Mouse (Mus musculus) megakaryocyte, embryonic 14.5 days (primary cell): Measurements from ENCODE around the gene Hils1. TPM values are rescaled to one million over a fixed set of nuclear protein-coding genes. Genes with fewer than 3 reads are reported as not detected.

ENCODE experiments used
- H3K27me3 ChIP-seq: replicated peaks from 2 replicates; pipeline ENCODE3; 2012; ENCODE audit warnings: inconsistent platforms
- H3K36me3 ChIP-seq: replicated peaks from 2 replicates; pipeline ENCODE3; 2012; ENCODE audit warnings: low read length, inconsistent platforms, mixed read lengths
- H3K4me1 ChIP-seq: 2 replicates; pipeline ENCODE4 v1.6.1; 2012; ENCODE audit warnings: inconsistent platforms
- H3K4me3 ChIP-seq: replicated peaks from 2 replicates; pipeline ENCODE3; 2012; ENCODE audit warnings: moderate library complexity, mild to moderate bottlenecking, inconsistent platforms
- H3K9me3 ChIP-seq: 2 replicates; pipeline ENCODE4 v1.6.1; 2012; ENCODE audit warnings: inconsistent platforms
- FLI1 ChIP-seq: IDR thresholded peaks from 2 replicates; pipeline ENCODE4 v1.6.1; 2012; ENCODE audit warnings: low read length, inconsistent platforms, mixed read lengths
- GATA1 ChIP-seq: IDR thresholded peaks from 3 replicates; pipeline ENCODE4 v1.6.1; 2012; ENCODE audit warnings: mixed read lengths, low read length, inconsistent platforms, borderline replicate concordance
- polyA plus RNA-seq: library from polyadenylated mRNA; stranded (reverse); fragments of >175 nt; gene quantifications from 2 replicates; pipeline ENCODE4 v1.2.3, GENCODE M21; 2012; ENCODE audit warnings: low replicate concordance; ENCODE audit not compliant: insufficient read depth

Gene Hils1
- polyA plus RNA-seq, 1 experiment: not detected

GRCm38 (mm10) chr11:94986435-94986834 lies 19.0 kb downstream of the Hils1 start:
- H3K4me3 ChIP-seq: no peak overlapping the region
- H3K9me3 ChIP-seq: no peaks in the 10 kb centered on the region
- H3K27me3 ChIP-seq: no peaks in the 10 kb centered on the region
- no peaks in the 10 kb centered on the region for H3K36me3 ChIP-seq
- peaks cover 49% of the 10 kb centered on the region for H3K4me1 ChIP-seq
- TF ChIP-seq GATA1 (no peak), FLI1 (no peak)

GRCm38 (mm10) chr11:94987341-94987740 lies 19.9 kb downstream of the Hils1 start:
- Histone ChIP-seq H3K4me1 (peaks cover 49% of the 10 kb centered on the region), H3K4me3 (no peak overlapping the region), H3K9me3 (no peaks in the 10 kb centered on the region), H3K27me3 (no peaks in the 10 kb centered on the region), H3K36me3 (peaks cover 2% of the 10 kb centered on the region)
- TF ChIP-seq GATA1 (no peak), FLI1 (no peak)

GRCm38 (mm10) chr11:94987851-94988250 lies 20.5 kb downstream of the Hils1 start:
- H3K27me3 ChIP-seq: no peaks in the 10 kb centered on the region
- H3K9me3 ChIP-seq: no peaks in the 10 kb centered on the region
- TF ChIP-seq GATA1 (no peak), FLI1 (no peak)
- peaks cover 7% of the 10 kb centered on the region for H3K36me3 ChIP-seq
- peaks cover 49% of the 10 kb centered on the region for H3K4me1 ChIP-seq
- H3K4me3 ChIP-seq: no peak overlapping the region

GRCm38 (mm10) chr11:94988780-94989561 lies 21.6 kb downstream of the Hils1 start:
- Histone ChIP-seq H3K4me3 (peak overlapping the region; percentile 99), H3K27me3 (no peaks in the 10 kb centered on the region), H3K9me3 (no peaks in the 10 kb centered on the region), H3K4me1 (peaks cover 60% of the 10 kb centered on the region), H3K36me3 (peaks cover 18% of the 10 kb centered on the region)
- TF ChIP-seq FLI1 (no peak), GATA1 (no peak)

- TF ChIP-seq GATA1 (no peak), FLI1 (peak; percentile 83)
- Histone ChIP-seq H3K27me3 (no peaks in the 10 kb centered on the region), H3K4me1 (peaks cover 62% of the 10 kb centered on the region), H3K4me3 (peak overlapping the region; percentile 99), H3K36me3 (peaks cover 24% of the 10 kb centered on the region), H3K9me3 (no peaks in the 10 kb centered on the region)
Observed at GRCm38 (mm10) chr11:94989562-94990017, 22.2 kb downstream of the Hils1 start.

- H3K27me3 ChIP-seq: no peaks in the 10 kb centered on the region
- peaks cover 30% of the 10 kb centered on the region for H3K36me3 ChIP-seq
- no peaks in the 10 kb centered on the region for H3K9me3 ChIP-seq
- peaks cover 62% of the 10 kb centered on the region for H3K4me1 ChIP-seq
- TF ChIP-seq FLI1: no peak
- TF ChIP-seq GATA1: no peak
- H3K4me3 ChIP-seq: peak overlapping the region; percentile 99
Observed at GRCm38 (mm10) chr11:94990102-94990748, 22.8 kb downstream of the Hils1 start.

GRCm38 (mm10) chr11:94990749-94991577 lies 23.6 kb downstream of the Hils1 start, which contains the start of gene Ppp1r9b:
Gene Ppp1r9b (plus strand): TSS chr11:94991035.
- Histone ChIP-seq H3K4me1 (peaks cover 67% of the 10 kb centered on the region), H3K27me3 (no peaks in the 10 kb centered on the region), H3K4me3 (peak within 1 kb of the TSS; percentile 99), H3K9me3 (no peaks in the 10 kb centered on the region), H3K36me3 (peaks cover 38% of the 10 kb centered on the region)
- TF ChIP-seq FLI1 (no peak), GATA1 (no peak)

GRCm38 (mm10) chr11:94991641-94992479 lies 24.5 kb downstream of the Hils1 start:
- no peak for TF ChIP-seq FLI1
- TF ChIP-seq GATA1: no peak
- Histone ChIP-seq H3K9me3 (no peaks in the 10 kb centered on the region), H3K4me3 (peak overlapping the region; percentile 99), H3K27me3 (no peaks in the 10 kb centered on the region), H3K4me1 (peaks cover 68% of the 10 kb centered on the region), H3K36me3 (peaks cover 47% of the 10 kb centered on the region)

GRCm38 (mm10) chr11:94992480-94992753 lies 25.0 kb downstream of the Hils1 start:
- Histone ChIP-seq H3K36me3 (peaks cover 52% of the 10 kb centered on the region), H3K9me3 (no peaks in the 10 kb centered on the region), H3K4me3 (peak overlapping the region; percentile 99), H3K27me3 (no peaks in the 10 kb centered on the region), H3K4me1 (peaks cover 68% of the 10 kb centered on the region)
- TF ChIP-seq GATA1: no peak
- TF ChIP-seq FLI1: no peak
